14 mouse cellular contexts compared by ENCODE assay signal in the genomic region with DNA sequence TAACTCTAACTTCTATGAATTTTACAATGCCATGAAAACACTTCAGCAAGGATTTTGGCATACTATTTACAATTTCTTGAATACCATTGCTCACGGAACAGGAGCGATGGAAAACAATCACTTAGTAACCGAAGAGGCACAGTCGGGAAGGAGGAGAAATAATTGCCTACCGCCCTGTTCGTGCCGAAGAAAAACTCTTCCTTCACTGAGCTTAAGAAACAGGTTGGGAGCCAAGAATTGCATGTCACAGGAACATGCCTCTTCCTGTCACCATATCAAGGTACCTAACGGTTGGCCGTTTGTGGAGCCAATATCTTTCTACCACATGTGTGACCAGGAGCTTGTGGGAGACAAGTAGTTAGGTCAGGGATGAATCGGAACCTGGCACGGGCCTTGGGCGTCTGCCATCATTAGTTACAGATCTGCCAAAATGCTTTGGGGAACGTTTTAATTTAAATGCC. TPM values are rescaled to one million over a fixed set of nuclear protein-coding genes. Genes with fewer than 3 reads are reported as not detected.
A peak's percentile ranks its signal among the peaks of the same experiment; 100 is the strongest.
DNase-seq lines count a peak whose midpoint lies in the region; ATAC-seq and TF ChIP-seq lines count a peak whose summit lies in the region.
"Had no signal": no experiment of that assay in that cellular context is flagged by ENCODE, and none has a peak within 500 bp of the region (broad histone marks: within the 10 kb centered on the region; RNA-seq: fewer than 3 reads in every experiment).

No protein-coding gene starts in this region.

- H3K9me3 ChIP-seq in MEL (replicated peaks; ENCODE audit: insufficient read depth, low read length) = no peaks in the 10 kb centered on the region
- no peaks in the 10 kb centered on the region for H3K9me3 ChIP-seq in forebrain, postnatal 0 days (ENCODE audit: low read length)
- H3K9me3 ChIP-seq: midbrain, embryonic 10.5 days had no signal

- peak overlapping the region; percentile 43 to 83 for H3K4me3 ChIP-seq in MEL (ENCODE audit: control insufficient read depth in 1 of 2, insufficient read depth in 1 of 2, low read depth in 2 of 2, low read length in 2 of 2)
- no peak overlapping the region for H3K4me3 ChIP-seq in forebrain, postnatal 0 days (ENCODE audit: low read depth, low read length)
- H3K4me3 ChIP-seq: layer of hippocampus, adult 2 months; midbrain, embryonic 10.5 days had no signal

- H3K36me3 ChIP-seq in MEL (ENCODE audit: control insufficient read depth in 1 of 2, insufficient read depth in 2 of 2, low read length in 2 of 2) = peaks cover 0 to 31% of the 10 kb centered on the region in 2 experiments; a peak in 3 of 4 replicates
- H3K36me3 ChIP-seq in forebrain, postnatal 0 days (ENCODE audit: insufficient read depth) = no peaks in the 10 kb centered on the region
- H3K36me3 ChIP-seq: midbrain, embryonic 10.5 days had no signal

- peak in 1 of 2 experiments; percentile 64; a peak in 2 of 4 replicates for TF ChIP-seq POLR2A in MEL (IDR thresholded peaks at IDR 0.05; ENCODE audit: control insufficient read depth in 1 of 2, insufficient read depth in 1 of 2, low read depth in 1 of 2, low read length in 2 of 2, poor library complexity in 1 of 2)
- TF ChIP-seq POLR2A in brain, embryonic 14.5 days (IDR thresholded peaks at IDR 0.05; ENCODE audit: borderline replicate concordance, extremely low read depth, insufficient read depth, insufficient read length, poor library complexity, severe bottlenecking) = no peak

- intact Hi-C loops in gastrocnemius, postnatal 14 days (cut with DNase I; ENCODE audit: low total_unique reads) = loop anchor here (10.0 kb wide), 1 partner anchor 212 kb away; a partner anchor contains a TSS

- TF ChIP-seq CTCF in MEL (IDR thresholded peaks at IDR 0.05 in 2 of 3, conservative IDR thresholded peaks at IDR 0.05 in 1 of 3; ENCODE audit: control insufficient read depth in 1 of 3, insufficient read depth in 1 of 3, low read depth in 2 of 3, low read length in 3 of 3, poor library complexity in 1 of 3, severe bottlenecking in 1 of 3) = no peak
- TF ChIP-seq CTCF in brain, embryonic 14.5 days (IDR thresholded peaks at IDR 0.05; ENCODE audit: borderline replicate concordance, extremely low read depth, insufficient read depth, insufficient read length) = no peak
- no peak for TF ChIP-seq CTCF in forebrain, postnatal 0 days (IDR thresholded peaks at IDR 0.05; ENCODE audit: low read depth)

- no peak overlapping the region for H3K4me2 ChIP-seq in forebrain, postnatal 0 days (ENCODE audit: low read depth)
- H3K4me2 ChIP-seq: hindbrain, embryonic 14.5 days; liver, embryonic 11.5 days had no signal

- H3K9ac ChIP-seq in MEL (ENCODE audit: control insufficient read depth, low read depth, low read length, poor library complexity, severe bottlenecking) = peak overlapping the region; percentile 96
- H3K9ac ChIP-seq in forebrain, postnatal 0 days = no peak overlapping the region
- H3K9ac ChIP-seq: hindbrain, embryonic 14.5 days had no signal

- no peaks in the 10 kb centered on the region for H3K27me3 ChIP-seq in MEL (ENCODE audit: control insufficient read depth in 1 of 2, insufficient read depth in 2 of 2, low read length in 2 of 2)
- H3K27me3 ChIP-seq in forebrain, postnatal 0 days (ENCODE audit: insufficient read depth, low read length) = no peaks in the 10 kb centered on the region

- WGBS in forebrain, postnatal 0 days = 49% methylated on average over 13 of the region's 13 CpGs

- ATAC-seq in common myeloid progenitor, adult 5-6 weeks (replicated peaks; ENCODE audit: low read depth, poor library complexity, severe bottlenecking) = peak; percentile 34; the same call in 1 of the 2 replicates
- no peak for ATAC-seq in forebrain, postnatal 0 days
- ATAC-seq: activated CD4-positive, CD25-positive, alpha-beta regulatory T cell, adult 4 months; lung, postnatal 0 days had no signal

- peak; percentile 94 to 99 for TF ChIP-seq EP300 in MEL (IDR thresholded peaks at IDR 0.05; ENCODE audit: low read depth in 1 of 2, low read length in 2 of 2)

- peaks cover 32% of the 10 kb centered on the region for H3K79me2 ChIP-seq in MEL (ENCODE audit: control insufficient read depth, insufficient read depth, low read length, poor library complexity)

- no peak; the same call in 1 of the 2 replicates for TF ChIP-seq RAD21 in MEL (IDR thresholded peaks at IDR 0.05; ENCODE audit: low read depth, low read length)

- peaks cover 24 to 27% of the 10 kb centered on the region in 2 experiments for H3K4me1 ChIP-seq in MEL (ENCODE audit: control insufficient read depth in 1 of 2, insufficient read depth in 2 of 2, low read length in 2 of 2)
- H3K4me1 ChIP-seq in forebrain, postnatal 0 days (ENCODE audit: insufficient read depth) = peaks cover 8% of the 10 kb centered on the region; the same call in 1 of the 2 replicates

- H3K27ac ChIP-seq in MEL (ENCODE audit: control insufficient read depth, low read depth, low read length) = peak overlapping the region; percentile 95
- no peak overlapping the region for H3K27ac ChIP-seq in forebrain, postnatal 0 days (ENCODE audit: low read depth, low read length)
- H3K27ac ChIP-seq: hindbrain, embryonic 14.5 days; layer of hippocampus, adult 2 months; midbrain, embryonic 10.5 days had no signal

- peak; percentile 19 for DNase-seq in gastrocnemius, postnatal 14 days
- DNase-seq in gastrocnemius, postnatal 25 days = no peak
- DNase-seq in MEL (ENCODE audit: low read depth, low spot score) = peak; percentile 91
- DNase-seq in brain, embryonic 14.5 days (ENCODE audit: low read depth) = peak; percentile 48
- no peak for DNase-seq in thymus, postnatal 10 days (ENCODE audit: low spot score in 2 of 2)
- no peak for DNase-seq in forebrain, postnatal 0 days
- DNase-seq: kidney, adult 18-20 months had no signal

TF ChIP-seq in MEL, 35 proteins besides CTCF, POLR2A, EP300 and RAD21 (continues in another document):
- TF ChIP-seq POLR2AphosphoS5 (IDR thresholded peaks at IDR 0.05; ENCODE audit: borderline replicate concordance, low read depth, low read length) = no peak
- peak; percentile 98 for TF ChIP-seq MXI1 (IDR thresholded peaks at IDR 0.05; ENCODE audit: low read depth, low read length)
- TF ChIP-seq MAFK (IDR thresholded peaks at IDR 0.05; ENCODE audit: borderline replicate concordance, low read depth, low read length) = no peak
- no peak for TF ChIP-seq USF2 (IDR thresholded peaks at IDR 0.05; ENCODE audit: borderline replicate concordance in 1 of 2, insufficient read depth in 1 of 2, low read depth in 1 of 2, low read length in 2 of 2)
- no peak for TF ChIP-seq MAZ (IDR thresholded peaks at IDR 0.05; ENCODE audit: low read depth, low read length)
- TF ChIP-seq USF1 (IDR thresholded peaks at IDR 0.05; ENCODE audit: low read depth, low read length) = no peak; the same call in 1 of the 2 replicates
- no peak for TF ChIP-seq SMC3 (IDR thresholded peaks at IDR 0.05; ENCODE audit: low read depth, low read length)
- TF ChIP-seq ELF1 (IDR thresholded peaks at IDR 0.05; ENCODE audit: low read depth, low read length) = no peak
- no peak; the same call in 1 of the 2 replicates for TF ChIP-seq ZC3H11A (IDR thresholded peaks at IDR 0.05; ENCODE audit: low read depth, low read length)
- no peak for TF ChIP-seq ZKSCAN1 (IDR thresholded peaks at IDR 0.05; ENCODE audit: low read depth, low read length)
- peak; percentile 70 for TF ChIP-seq NELFE (IDR thresholded peaks at IDR 0.05; ENCODE audit: low read depth, low read length)
- no peak; the same call in 1 of the 2 replicates for TF ChIP-seq KAT2A (conservative IDR thresholded peaks at IDR 0.05; ENCODE audit: low read depth, low read length)
- TF ChIP-seq JUND (IDR thresholded peaks at IDR 0.05; ENCODE audit: low read depth, low read length) = no peak
- peak; percentile 74 for TF ChIP-seq ZMIZ1 (IDR thresholded peaks at IDR 0.05; ENCODE audit: low read depth, low read length)
- peak; percentile 94 for TF ChIP-seq ETS1 (IDR thresholded peaks at IDR 0.05; ENCODE audit: low read depth, low read length)
- no peak for TF ChIP-seq GABPA (IDR thresholded peaks at IDR 0.05; ENCODE audit: low read depth, low read length)
- peak; percentile 52 for TF ChIP-seq TAL1 (IDR thresholded peaks at IDR 0.05; ENCODE audit: low read length)
- TF ChIP-seq UBTF (IDR thresholded peaks at IDR 0.05; ENCODE audit: borderline replicate concordance, insufficient read depth, low read depth, low read length) = no peak
- TF ChIP-seq BHLHE40 (IDR thresholded peaks at IDR 0.05; ENCODE audit: borderline replicate concordance, low read depth, low read length) = peak; percentile 94
- TF ChIP-seq SIN3A (IDR thresholded peaks at IDR 0.05; ENCODE audit: low read length) = peak; percentile 94
- peak; percentile 36; the same call in 1 of the 2 replicates for TF ChIP-seq RCOR1 (IDR thresholded peaks at IDR 0.05; ENCODE audit: low read depth, low read length)
- TF ChIP-seq CHD2 (IDR thresholded peaks at IDR 0.05; ENCODE audit: low read length) = no peak
- TF ChIP-seq MAX (IDR thresholded peaks at IDR 0.05; ENCODE audit: low read length) = peak; percentile 77
- peak; percentile 94 for TF ChIP-seq TCF12 (IDR thresholded peaks at IDR 0.05; ENCODE audit: low read depth, low read length)
- TF ChIP-seq TBP (IDR thresholded peaks at IDR 0.05; ENCODE audit: low read depth, low read length) = peak; percentile 86
- peak; percentile 42; the same call in 1 of the 2 replicates for TF ChIP-seq ZNF384 (IDR thresholded peaks at IDR 0.05; ENCODE audit: low read depth, low read length)
- TF ChIP-seq CHD1 (IDR thresholded peaks at IDR 0.05; ENCODE audit: low read depth, low read length) = no peak
- peak; percentile 84 for TF ChIP-seq POLR2AphosphoS2 (IDR thresholded peaks at IDR 0.05; ENCODE audit: low read length)
- peak; percentile 98 for TF ChIP-seq MYB (IDR thresholded peaks at IDR 0.05; ENCODE audit: low read depth, low read length)
- no peak for TF ChIP-seq NRF1 (IDR thresholded peaks at IDR 0.05; ENCODE audit: insufficient read depth, low read depth, low read length, poor library complexity, severe bottlenecking)
- TF ChIP-seq MEF2A (IDR thresholded peaks at IDR 0.05; ENCODE audit: extremely low read depth, insufficient replicate concordance, low read depth, low read length, poor library complexity, severe bottlenecking) = peak; percentile 54; the same call in 1 of the 2 replicates

RNA-seq across cellular contexts. Expression of a gene that starts 2.3 kb away (rescaled TPM):
- total RNA-seq in gastrocnemius, postnatal 14 days (2021) = 10 to 100 TPM; 27.0 to 29.8 TPM
- total RNA-seq in gastrocnemius, postnatal 25 days (2021) = 10 to 100 TPM; 27.0 to 32.7 TPM
- 56.0 and 83.7 TPM in 2 replicates for total RNA-seq in MEL (2012; rRNA removed)
- 10 to 100 TPM in 1 of 2 experiments, not detected in 1; 23.6 TPM for polyA plus RNA-seq in MEL (2012; ENCODE audit: insufficient read depth in 1 of 2, insufficient read length in 2 of 2, low read depth in 1 of 2, low replicate concordance in 2 of 2, missing spikeins in 1 of 2)
- polyA plus RNA-seq in brain, embryonic 14.5 days (2012; rRNA removed) = 15.0 and 20.2 TPM in 2 replicates
- 35.1 and 42.6 TPM in 2 replicates for total RNA-seq in common myeloid progenitor, adult 5-6 weeks (2017)
- 59.3 and 65.6 TPM in 2 replicates for total RNA-seq in forebrain, postnatal 0 days (2014; rRNA removed)
- 9.6 and 9.8 TPM in 2 replicates for polyA plus RNA-seq in forebrain, postnatal 0 days (2015; fragmentation: Nextera tagmentation; extraction: Ambion mirVana)

Comparison
In these comparisons a context has a peak if more than half of its experiments do, and no peak if none do; other contexts are left out.
1. DNase-seq: peak in gastrocnemius, postnatal 14 days (single experiment), MEL (single experiment) and brain, embryonic 14.5 days (single experiment); none in gastrocnemius, postnatal 25 days (single experiment), thymus, postnatal 10 days (0 of 2) and forebrain, postnatal 0 days (single experiment).